Mouse (Mus musculus) brown adipose tissue, adult 24 weeks (tissue): ENCODE data around the gene Pbx3. TPM values are rescaled to one million over a fixed set of nuclear protein-coding genes. Genes with fewer than 3 reads are reported as not detected.

Experiments used
- H3K27ac ChIP-seq: fragments of 200-500 bp; replicated peaks from 2 replicates; pipeline ENCODE4 v1.5.1; 2012; ENCODE audit warnings: low read depth, mild to moderate bottlenecking, low read length
- H3K4me1 ChIP-seq: fragments of 200-500 bp; 2 replicates; pipeline ENCODE4 v1.6.1; 2012; ENCODE audit warnings: low read length, mixed read lengths; ENCODE audit not compliant: control insufficient read depth, insufficient read depth, insufficient read length
- H3K4me3 ChIP-seq: fragments of 200-500 bp; 2 replicates; pipeline ENCODE4 v1.5.1; 2012; ENCODE audit warnings: low read depth, mild to moderate bottlenecking, low read length, moderate library complexity; ENCODE audit not compliant: insufficient read depth
- polyA plus RNA-seq: library from polyadenylated mRNA; stranded (reverse); fragments of >200 nt; gene quantifications from 2 replicates; pipeline ENCODE4 v1.2.4, GENCODE M21; 2012; ENCODE audit not compliant: missing spikeins, insufficient read depth, insufficient read length

The Pbx3 gene
- polyA plus RNA-seq, 1 experiment = 3.8 TPM

GRCm38 (mm10) chr2:34157746-34158145 lies 215.2 kb downstream of the Pbx3 start:
- Histone ChIP-seq H3K27ac (no peak overlapping the region), H3K4me1 (no peaks in the 10 kb centered on the region), H3K4me3 (no peak overlapping the region)

DNA sequence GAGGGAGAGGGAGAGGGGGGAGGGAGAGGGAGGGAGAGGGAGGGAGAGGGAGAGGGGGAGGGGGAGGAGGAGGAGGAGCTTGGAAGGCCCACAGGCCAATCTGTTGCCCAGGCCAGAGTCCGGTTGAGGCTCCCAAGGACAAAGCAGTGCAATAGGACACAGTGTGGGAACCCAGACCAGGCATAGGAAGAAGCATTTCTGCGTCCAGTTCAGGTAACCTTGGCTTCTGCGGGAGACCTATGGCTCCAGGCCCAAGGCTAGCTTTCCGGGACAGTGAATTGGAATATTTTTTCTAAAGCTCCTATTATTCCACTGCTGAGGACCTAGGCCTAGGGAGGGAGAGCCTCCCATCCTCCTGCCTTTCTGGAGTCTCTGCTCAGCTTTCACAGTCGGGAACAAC lies 218.1 kb downstream of the Pbx3 start:
- Histone ChIP-seq H3K4me3 (no peak overlapping the region), H3K27ac (no peak overlapping the region), H3K4me1 (no peaks in the 10 kb centered on the region)

- Histone ChIP-seq H3K27ac (no peak overlapping the region), H3K4me1 (no peaks in the 10 kb centered on the region), H3K4me3 (no peak overlapping the region)
These were observed 219.6 kb downstream of the Pbx3 start for GRCm38 (mm10) chr2:34153336-34153735.

GRCm38 (mm10) chr2:34150560-34150959 lies 222.4 kb downstream of the Pbx3 start:
- Histone ChIP-seq H3K4me1 (no peaks in the 10 kb centered on the region), H3K4me3 (no peak overlapping the region), H3K27ac (no peak overlapping the region)

DNA sequence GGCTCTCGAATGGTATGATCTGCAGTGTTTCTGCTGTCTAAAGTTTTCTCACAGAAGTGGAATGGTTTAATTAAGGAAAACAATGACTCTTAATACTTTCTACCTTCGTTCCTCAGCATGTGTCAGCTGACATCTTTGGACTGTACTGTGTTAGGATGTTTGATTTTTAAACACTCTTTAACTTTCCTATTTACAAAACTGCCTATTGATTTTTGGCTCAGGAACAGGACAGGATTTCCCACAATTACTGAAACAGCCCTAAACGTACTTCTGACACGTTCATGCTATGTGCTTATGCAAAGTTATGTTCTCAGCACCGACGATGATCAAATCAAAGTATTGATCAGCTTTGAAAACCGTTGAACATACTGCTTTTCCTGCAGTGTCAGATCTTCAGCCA lies 224.7 kb downstream of the Pbx3 start:
- no peak overlapping the region for H3K27ac ChIP-seq
- H3K4me1 ChIP-seq = no peaks in the 10 kb centered on the region
- no peak overlapping the region for H3K4me3 ChIP-seq

DNA sequence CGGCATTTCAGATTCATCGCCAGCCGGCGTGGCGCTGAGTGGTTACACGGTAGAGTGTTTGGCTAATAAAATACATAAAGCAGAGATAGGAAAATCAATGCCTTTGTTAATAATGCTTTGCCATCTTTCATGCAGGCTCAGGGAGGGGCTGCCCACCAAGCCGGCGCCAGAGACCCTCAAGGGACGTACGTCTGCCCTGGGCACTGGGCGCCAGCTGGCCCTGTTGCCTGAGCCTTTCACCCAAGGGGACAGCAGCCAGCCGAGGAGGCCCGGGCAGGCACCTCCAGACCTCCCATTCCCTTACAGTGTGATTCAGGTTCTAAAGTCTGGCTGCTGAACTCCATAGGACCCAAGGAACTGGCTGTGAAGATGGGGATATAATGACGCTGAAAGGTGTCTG lies 225.5 kb downstream of the Pbx3 start:
- Histone ChIP-seq H3K4me1 (no peaks in the 10 kb centered on the region), H3K27ac (no peak overlapping the region), H3K4me3 (no peak overlapping the region)

DNA sequence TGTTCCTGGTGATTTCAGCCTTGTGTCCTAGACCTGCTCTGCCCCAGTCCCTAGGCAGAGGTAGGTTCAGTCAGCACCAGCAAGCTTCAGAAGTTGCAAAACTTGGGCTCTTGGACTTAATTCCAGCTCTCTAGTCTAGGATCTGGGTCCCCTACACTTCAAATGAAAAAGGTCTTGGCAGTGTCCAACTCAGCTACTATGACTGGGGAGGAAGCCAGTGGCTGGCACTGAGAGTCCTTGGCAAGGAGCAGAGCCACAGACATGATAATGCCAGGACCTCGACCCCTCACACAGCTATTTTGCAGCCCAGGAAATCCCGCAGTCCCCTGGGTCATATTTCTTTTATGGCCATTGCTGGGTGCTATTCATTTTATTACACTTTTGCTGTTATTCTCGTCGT lies 225.9 kb downstream of the Pbx3 start:
- Histone ChIP-seq H3K4me3 (no peak overlapping the region), H3K27ac (no peak overlapping the region), H3K4me1 (no peaks in the 10 kb centered on the region)

DNA sequence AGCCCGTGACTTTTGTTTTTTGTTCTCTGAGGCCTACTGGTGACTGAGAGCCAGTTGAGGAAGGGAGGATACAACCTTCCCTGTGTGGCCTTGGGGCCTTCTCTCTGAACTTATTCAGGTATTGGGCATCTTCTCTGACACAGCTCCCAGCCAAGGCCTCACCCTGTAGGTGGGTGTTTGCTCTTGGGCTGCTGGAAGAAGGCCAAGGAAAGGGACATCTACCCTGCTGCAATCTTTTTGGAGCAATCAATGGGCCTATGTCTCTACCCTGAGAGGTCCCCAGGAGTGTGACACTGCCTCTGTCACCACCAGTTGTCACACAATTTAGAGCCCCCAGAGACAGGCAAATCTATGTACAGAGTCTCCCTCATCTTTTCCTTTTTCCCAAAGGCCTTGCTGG lies 226.5 kb downstream of the Pbx3 start:
- no peaks in the 10 kb centered on the region for H3K4me1 ChIP-seq
- H3K27ac ChIP-seq = no peak overlapping the region
- no peak overlapping the region for H3K4me3 ChIP-seq

GRCm38 (mm10) chr2:34139470-34140158 lies 233.3 kb downstream of the Pbx3 start:
- no peak overlapping the region for H3K27ac ChIP-seq
- H3K4me1 ChIP-seq = no peaks in the 10 kb centered on the region
- no peak overlapping the region for H3K4me3 ChIP-seq

DNA sequence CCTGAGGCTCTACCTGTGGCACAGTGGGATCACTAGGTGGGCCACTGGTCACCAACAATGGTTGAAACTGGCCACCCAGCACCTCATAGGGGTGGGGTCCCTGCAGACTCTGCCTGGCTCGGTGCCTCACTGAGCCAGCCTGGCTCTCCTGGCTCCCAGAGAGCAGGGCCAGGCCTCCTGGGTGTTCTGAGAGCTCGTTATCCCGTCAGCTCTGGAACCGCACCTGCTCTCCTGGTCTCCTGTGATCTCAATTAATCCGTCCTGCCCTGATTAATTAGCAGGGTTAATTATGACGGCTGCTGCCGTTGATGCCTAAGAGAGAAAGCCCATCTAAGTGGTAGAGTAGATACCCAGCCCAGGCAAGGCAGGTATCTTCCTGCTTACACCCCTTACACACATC lies 237.6 kb downstream of the Pbx3 start:
- H3K4me1 ChIP-seq = no peaks in the 10 kb centered on the region
- no peak overlapping the region for H3K27ac ChIP-seq
- no peak overlapping the region for H3K4me3 ChIP-seq

DNA sequence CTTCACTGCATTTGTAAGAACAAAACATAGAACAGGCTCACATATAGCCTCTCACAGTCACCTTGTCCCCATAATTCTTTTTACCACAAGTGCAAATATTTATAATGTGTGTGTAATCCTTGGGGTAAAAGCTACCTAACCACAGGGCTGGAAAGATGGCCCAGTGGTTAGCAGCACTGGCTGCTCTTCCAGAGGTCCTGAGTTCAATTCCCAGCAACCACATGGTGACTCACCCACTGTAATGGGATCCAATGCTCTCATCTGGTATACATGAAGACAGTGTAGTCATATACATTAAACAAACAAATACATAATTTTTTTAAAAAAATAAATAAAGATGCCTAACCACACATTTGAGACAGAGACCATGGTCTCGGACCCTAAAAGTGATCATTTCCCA lies 240.2 kb downstream of the Pbx3 start:
- Histone ChIP-seq H3K4me1 (no peaks in the 10 kb centered on the region), H3K27ac (no peak overlapping the region), H3K4me3 (no peak overlapping the region)

GRCm38 (mm10) chr2:34129674-34130267 lies 243.2 kb downstream of the Pbx3 start:
- Histone ChIP-seq H3K4me3 (no peak overlapping the region), H3K27ac (no peak overlapping the region), H3K4me1 (no peaks in the 10 kb centered on the region)

GRCm38 (mm10) chr2:34127871-34128270 lies 245.1 kb downstream of the Pbx3 start:
- H3K4me3 ChIP-seq = no peak overlapping the region
- no peak overlapping the region for H3K27ac ChIP-seq
- H3K4me1 ChIP-seq = no peaks in the 10 kb centered on the region

GRCm38 (mm10) chr2:34123896-34124295 lies 249.0 kb downstream of the Pbx3 start:
- no peak overlapping the region for H3K27ac ChIP-seq
- H3K4me1 ChIP-seq = no peaks in the 10 kb centered on the region
- H3K4me3 ChIP-seq = no peak overlapping the region
